Mouse (Mus musculus) left cerebral cortex, postnatal 10 days (tissue): Measurements from ENCODE around the gene Tnp1. TPM values are rescaled to one million over a fixed set of nuclear protein-coding genes. Genes with fewer than 3 reads are reported as not detected.
A peak's percentile ranks its signal among the peaks of the same experiment; 100 is the strongest.

Source experiments
- DNase-seq, 2 experiments: peaks; one replicate each; pipeline ENCODE4 v3.0.0; 2021 to 2022; ENCODE audit warnings: low spot score in 2 of 2, mixed read lengths in 1 of 2; ENCODE audit errors: extremely low spot score in 1 of 2
- intact Hi-C: fragments of 180-260 bp; cut with DNase I; formaldehyde crosslinking; loops from one replicate; pipeline ENCODE4 v1.15.1; 2025
- total RNA-seq, 2 experiments: library from RNA; stranded (reverse); gene quantifications; 2 replicates each; pipeline ENCODE4 v1.2.3; 2021

Tnp1 gene
- total RNA-seq, 2 experiments from 2014 or later = not detected

DNA sequence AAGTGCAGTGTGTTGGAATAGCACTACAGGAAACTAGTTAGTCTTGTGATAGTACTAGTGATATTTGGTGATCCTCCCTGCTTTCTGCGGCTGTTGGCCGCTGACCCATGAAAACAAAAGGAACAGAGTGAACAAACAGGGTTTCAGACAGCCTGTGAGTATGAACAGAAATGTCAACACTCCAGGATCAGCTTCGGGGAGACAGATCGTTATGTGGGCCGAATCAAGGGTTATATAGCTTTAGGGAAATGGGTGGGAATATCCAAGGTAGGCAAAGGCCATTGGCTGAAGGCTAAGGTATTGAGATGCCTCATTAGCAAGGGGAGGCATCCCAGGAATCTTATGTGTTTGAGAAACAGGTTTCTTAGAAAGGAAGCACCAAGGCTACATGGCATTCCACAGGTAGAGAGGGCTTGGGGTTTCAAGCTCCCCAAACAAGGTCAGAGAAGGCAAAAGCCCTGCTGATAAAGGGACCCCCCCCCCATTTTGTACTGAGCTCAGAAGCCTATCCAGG is 11.1 kb upstream of the Tnp1 start:
- no peak for DNase-seq
- intact Hi-C loops = no loop called here

DNA sequence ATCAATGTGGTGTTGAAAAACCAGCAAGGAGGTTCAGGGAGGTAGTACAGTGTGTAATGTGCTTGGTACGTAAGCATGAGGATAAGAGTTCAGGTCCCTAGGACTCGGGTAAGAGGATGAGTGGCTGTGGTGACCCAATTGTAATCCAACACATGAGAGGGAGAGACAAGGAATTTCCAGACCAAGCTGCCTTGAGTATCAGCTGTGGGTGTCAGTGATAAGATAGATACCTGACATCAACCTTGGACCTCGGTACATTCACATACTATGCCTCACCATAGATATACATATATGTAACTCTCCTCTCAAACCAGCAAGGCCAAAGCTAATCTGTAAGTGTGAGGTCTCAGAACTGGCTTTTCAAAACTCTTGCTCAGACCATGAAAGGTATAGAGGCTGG is 10.4 kb upstream of the Tnp1 start:
- intact Hi-C loops = no loop called here
- no peak for DNase-seq

DNA sequence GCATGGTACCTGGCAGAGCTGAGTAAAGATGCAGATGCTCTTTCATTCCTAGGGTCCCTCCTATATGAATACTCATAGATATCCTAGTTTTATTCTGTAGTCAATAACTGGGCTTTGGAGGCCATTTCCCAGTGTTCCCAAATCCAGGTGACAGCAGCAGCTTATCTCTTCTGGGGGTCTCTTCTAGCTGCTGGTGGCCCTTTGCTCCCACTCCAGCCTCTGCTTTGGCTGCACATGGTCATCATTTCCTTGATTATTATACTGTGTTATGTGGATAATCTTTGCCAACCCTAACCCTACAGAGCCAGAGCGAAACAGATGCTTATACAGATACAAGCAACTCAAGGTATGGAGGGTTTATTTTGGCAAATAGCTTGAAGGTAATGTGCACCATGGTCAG is 8.9 kb downstream of the Tnp1 start:
- intact Hi-C loops = no loop called here
- no peak for DNase-seq

DNA sequence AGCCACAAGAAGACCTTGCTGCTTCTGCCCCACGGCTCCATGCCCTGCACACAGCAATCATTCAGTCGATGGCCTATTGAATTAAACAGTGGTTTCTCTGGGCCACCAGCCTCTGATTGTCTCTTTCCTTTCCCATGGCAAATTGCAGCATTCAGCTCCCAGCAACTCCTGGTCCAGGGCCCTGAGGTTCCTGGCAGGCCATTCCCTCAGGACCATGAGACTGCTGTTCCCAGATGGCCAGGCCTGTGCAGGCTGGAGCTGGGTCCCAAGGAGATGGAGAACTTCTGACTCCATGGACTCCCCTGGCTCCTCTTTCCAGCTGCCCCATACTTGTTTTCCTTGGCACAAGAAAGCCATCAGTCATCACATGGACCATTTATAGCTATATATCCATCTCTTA is 10.8 kb downstream of the Tnp1 start:
- intact Hi-C loops = no loop called here
- peak in 1 of 2 experiments; percentile 13 for DNase-seq

DNA sequence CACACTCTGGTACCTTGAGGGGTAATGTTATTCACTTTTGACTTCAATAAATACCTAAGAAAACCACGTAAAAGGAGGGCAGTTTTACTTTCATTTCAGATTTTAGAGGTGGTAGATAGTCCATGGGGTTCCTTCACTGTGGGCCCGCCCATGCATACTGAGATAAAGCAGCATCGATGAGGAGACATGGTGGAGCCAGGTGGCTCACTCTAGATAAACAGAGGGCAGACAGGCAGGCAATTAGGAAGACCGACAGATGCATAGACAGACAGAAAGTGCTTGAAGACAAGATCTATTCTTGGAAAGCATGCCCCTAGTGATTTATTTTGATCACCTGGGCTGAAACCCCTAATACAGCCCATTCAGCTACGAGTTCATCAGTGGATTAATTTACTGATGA is 13.1 kb downstream of the Tnp1 start:
- DNase-seq = no peak
- intact Hi-C loops = no loop called here

DNA sequence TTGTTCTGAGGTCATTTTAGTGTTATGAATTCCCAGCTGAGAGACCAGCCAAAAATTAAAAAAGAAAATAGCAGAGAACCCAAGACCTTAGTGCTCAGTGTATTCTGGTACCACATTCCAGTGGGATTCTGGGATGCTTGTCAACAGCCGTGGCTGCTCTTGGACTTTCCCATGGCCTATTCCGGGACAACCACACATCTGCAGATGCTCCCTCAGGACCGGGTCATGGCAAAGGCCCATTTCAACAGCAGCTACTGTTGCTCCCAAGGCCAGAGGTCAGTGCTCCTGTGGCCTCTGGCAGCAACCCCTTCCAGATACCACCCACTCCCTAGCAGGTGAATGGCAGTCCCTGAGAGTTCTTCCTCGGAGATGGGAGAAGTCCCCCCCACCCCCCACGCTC is 13.7 kb downstream of the Tnp1 start:
- DNase-seq = peak in 1 of 2 experiments; percentile 26
- intact Hi-C loops = no loop called here

DNA sequence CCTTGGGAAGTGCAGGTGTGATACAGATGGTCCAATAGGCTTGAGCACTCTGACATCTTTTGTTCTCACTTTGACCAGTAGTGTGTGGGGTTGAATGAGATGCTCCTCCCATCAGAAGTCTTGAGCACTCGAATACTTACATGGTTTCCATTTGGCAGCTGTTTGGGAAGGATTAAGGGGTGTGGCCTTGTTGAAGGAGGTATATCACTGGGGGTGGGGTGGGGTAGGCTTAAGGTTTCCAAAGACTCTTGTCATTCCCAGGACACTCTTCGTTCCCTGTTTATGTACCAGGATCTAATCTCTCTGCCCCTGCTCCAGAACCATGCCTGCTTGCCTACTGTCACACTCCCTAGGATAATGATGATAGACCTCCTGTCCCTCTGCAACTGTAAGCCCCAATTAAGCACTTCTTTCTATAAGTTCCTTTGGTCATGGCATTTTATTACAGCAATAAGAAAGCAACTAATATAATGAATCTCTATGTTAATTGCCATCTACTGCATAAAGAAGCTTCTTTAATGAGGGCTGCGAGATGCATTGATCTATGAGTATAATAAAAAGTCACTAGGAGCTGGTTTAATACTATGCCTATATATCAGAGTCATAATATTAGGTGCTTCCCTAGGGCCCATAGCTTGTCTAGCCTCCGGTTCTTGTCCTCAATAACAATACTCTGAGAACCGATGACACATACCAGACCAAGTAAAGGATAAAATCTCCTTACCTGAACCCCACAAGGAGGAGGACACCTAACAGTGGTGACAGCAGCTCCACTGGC is 20.8 kb downstream of the Tnp1 start:
- no peak for DNase-seq
- intact Hi-C loops = no loop called here

DNA sequence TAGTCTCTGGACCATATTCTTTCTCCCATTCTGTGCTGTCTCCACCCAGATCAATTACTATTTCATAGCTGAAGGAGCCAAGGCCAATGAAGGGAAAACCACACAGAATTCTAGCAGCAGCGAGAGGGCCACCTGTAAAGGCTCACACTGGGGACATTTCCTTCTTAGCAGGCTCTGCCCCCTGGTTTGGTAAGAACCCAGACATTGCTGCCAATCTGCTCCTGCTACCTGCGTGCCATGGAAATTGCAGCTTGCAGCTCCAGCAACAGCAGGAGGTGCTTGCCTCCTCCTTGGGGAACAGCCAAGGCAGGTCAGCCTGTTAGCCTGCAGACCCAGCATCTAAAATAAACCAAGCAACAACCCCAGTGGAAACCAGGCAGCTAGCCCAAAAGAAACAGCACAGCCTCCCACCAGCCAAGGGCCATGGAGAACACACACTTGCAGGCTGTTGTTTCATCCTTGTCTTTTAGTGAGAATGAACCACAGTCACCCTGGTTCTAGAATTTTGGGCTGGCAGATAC is 22.7 kb downstream of the Tnp1 start:
- peak in 1 of 2 experiments; percentile 37 for DNase-seq
- intact Hi-C loops = no loop called here

DNA sequence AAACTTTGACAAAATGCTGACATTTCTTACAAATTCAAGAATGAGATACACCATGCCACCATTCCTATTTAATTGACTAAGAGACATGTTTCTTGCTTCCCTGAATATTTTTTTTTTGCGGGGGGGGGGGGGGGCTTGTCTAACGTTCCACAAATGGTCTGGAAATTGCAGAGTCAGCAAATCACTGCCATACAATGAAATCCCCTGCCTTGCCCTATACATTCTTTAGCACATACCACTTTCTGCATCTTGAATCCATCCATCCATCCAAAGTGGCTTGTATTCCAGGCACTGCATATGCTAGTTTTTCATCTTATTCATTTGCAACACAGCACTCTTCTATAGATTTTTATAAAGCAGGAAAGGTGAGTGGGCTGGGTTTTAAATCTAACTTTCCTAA is 23.5 kb downstream of the Tnp1 start:
- intact Hi-C loops = no loop called here
- DNase-seq = no peak

DNA sequence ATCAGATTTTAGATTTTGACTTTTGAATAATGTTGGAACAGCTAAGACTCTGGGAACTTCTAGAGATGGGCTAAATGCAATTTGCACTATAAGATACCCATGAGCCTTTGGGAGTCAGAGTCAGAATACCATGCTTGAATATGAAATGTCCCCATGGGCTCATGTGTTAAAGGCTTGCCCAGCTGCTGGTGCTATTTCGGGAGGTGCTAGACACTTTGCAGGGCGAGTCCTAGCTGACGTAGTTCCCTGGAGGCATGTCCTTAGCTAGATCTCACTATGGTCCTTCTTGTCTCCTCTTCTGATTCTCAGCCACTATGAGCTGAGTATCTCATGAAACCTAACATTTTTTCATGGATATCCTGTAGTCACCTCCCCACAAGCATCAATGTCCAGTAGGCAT is 26.8 kb downstream of the Tnp1 start:
- no peak for DNase-seq
- intact Hi-C loops = no loop called here

DNA sequence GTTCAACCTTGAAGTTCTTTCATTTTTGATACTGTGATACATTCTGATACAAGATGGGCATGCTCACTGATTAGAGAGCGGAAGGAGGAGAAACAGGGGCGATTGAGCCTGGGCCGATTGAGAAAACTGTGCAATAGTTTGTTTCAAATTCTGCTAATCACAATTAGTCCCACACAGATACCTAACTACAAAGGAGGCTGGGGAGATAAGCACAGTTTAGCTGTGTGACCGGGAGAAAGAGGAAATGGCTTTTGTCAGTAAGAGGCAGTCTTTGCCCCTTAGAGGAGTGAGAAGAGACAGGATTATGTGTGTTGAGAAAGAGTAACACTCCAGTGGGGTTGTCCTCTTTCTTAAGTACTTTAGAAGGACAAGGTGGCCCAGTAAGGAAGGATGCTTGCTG is 29.0 kb downstream of the Tnp1 start:
- intact Hi-C loops = no loop called here
- no peak for DNase-seq

DNA sequence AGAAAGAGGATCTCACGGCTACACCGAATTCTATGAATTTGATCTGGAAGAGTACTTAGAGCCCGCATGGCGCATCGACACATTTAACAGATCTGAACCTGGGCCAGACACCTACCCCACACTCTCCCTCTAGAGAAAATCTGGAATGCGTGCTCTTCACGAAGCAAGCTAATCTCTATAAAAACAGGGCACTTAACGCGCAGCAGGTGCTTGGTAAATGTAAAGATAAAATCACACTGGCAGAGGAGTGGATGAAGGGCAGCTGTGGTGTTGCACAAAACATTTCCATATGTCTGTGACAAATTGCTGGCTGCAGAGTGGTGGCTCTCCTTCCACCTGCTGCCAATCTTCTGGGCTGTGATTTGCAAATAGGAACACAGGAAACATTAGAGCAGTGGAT is 36.8 kb downstream of the Tnp1 start:
- intact Hi-C loops = no loop called here
- no peak for DNase-seq

DNA sequence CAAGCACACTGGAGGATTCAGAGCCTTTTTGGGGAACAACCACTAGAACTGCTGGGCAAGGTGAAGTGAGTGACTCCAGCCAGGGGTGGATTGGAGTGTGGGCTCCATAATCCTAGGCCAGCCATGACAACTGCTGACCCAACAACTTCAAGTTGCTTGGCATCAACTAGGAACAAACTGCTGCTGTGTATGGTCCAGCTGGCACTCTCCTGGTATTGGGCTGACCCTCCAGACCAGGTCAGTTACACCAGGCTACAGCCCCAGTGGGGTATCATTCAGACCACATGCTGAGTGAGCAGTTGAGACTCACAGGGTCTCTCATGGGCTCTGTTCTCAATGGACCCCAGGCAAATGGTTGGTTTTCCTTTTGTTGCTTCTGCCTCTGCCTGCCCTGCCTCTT is 41.5 kb downstream of the Tnp1 start:
- DNase-seq = no peak
- intact Hi-C loops = no loop called here

DNA sequence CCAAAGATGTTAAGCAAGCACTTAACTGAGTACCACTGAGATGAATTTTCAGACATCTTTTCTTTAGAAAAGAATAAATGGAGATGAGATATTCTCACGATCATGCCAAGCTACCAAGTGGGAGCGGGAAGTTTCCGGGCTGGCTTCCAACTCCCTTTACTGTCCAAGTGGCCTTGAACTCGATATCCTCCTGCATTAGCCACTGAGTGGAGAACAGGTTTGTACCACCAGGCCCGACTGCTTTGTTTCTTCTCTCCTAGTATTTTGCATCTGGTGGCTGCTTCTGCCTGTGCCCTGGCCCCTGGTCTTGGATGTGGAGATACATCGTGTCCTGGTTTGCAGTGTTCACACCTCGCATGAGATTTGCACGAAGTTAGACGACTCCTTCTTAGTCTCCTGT is 45.2 kb downstream of the Tnp1 start:
- intact Hi-C loops = no loop called here

DNA sequence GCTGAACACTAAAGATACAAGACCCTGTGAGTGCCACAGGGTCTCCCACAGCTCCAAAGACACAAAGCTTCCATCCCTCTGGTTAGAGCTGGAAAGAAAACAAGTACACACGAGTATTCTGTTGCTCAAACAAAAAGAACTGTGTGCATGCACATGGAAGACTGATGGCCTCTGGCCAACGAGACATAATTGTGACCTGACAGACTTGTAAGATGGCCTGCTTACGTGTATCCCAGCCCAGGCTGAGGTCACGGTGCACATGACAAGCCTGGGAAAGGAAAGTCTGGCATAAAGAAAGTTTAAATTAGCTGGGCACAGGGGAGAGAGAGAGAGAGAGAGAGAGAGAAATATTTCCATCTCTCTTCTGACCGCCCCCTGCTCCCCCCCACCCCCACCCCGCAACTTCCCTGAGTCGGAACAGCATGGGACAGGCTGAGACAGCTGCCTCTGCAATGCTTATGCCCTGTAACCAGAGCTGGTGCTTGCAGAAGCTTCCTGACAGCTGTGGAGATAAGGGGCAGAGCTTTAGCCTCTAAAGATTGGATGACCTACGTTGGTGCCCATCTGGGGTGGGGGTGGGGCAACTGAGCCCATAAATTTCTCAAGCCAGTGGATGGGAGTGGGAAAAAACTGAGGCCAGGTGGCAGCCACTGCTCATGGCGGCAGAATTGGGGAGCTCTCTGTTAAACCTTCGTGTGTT is 46.4 kb downstream of the Tnp1 start:
- no peak for DNase-seq

More for the DNA sequence above, 45.2 kb downstream of the Tnp1 start:
- no peak for DNase-seq

DNA sequence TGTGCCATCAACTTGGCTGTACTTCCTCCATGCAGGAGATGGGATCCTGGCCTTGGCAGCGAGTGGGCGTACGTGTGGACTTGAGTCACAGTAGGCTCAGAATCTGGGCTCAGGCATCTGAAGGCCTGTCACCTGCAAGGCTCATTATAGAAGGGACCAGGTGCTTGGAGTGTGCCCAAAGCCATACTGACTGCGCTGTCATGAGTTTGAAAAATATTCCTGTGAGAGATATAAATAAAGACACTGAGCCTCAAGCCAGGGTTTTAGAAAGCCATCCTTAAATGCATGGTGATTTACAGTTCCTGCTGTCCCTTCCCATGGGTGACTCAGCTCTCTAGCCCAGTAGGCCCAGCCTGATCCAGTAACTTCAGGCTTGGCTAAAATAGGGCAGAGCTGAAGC is 49.3 kb downstream of the Tnp1 start:
- intact Hi-C loops = no loop called here
- no peak for DNase-seq

More for the DNA sequence above, 46.4 kb downstream of the Tnp1 start:
- intact Hi-C loops = no loop called here
